Mouse (Mus musculus): ENCODE data around the gene Plekha4. TPM values are rescaled to one million over a fixed set of nuclear protein-coding genes. Genes with fewer than 3 reads are reported as not detected.
"Not testable (repeated sequence)": the region's sequence is repeated elsewhere in the genome, so short reads cannot be mapped to it uniquely, and the experiment has no call there.

Plekha4 gene
- total RNA-seq, 2 experiments from 2014 or later: 3.7 to 5.2 TPM

DNA sequence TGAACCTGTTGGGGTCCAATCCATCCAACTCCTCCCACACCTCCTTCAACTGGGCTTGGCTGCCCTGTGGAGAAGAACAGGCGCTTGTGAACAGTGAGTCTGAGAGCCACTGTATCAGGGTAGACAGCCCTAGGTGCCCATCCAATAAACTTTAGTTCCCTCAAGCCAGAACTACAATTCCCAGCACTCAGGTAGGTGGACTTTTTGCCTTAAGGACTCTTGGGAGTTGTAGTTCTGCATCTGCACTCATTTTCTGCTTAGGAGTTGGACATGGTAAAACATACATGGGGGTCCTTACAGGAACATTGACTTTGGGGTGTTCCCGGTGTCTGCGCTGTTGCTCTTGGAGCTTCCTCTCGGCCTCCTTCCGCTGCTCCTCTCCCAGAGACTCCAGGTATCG is 27.7 kb upstream of the Plekha4 start:
- DNase-seq (ENCODE audit: low spot score in 2 of 2): no peak
- intact Hi-C loops (cut with DNase I): no loop called here

DNA sequence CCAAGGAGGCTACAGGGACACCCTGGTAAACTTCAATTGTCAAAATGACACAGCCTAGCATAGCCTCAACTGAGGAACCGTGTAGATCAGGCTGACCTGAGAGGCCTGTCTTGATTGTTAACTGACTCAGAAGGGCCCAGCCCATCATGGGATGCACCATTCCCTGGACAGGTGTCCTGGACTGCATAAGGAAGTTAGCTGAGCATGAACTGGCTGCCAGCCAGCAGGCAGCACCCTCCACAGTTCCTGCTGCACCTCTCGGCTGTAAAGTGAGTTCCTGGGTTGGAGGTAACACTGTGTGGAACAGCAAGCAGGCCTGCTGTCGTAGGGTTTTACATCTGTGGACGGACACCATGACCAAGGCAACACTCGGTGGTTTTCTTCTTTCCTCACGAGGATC is 18.5 kb upstream of the Plekha4 start:
- intact Hi-C loops (cut with DNase I): no loop called here
- DNase-seq (ENCODE audit: low spot score in 2 of 2): no peak

DNA sequence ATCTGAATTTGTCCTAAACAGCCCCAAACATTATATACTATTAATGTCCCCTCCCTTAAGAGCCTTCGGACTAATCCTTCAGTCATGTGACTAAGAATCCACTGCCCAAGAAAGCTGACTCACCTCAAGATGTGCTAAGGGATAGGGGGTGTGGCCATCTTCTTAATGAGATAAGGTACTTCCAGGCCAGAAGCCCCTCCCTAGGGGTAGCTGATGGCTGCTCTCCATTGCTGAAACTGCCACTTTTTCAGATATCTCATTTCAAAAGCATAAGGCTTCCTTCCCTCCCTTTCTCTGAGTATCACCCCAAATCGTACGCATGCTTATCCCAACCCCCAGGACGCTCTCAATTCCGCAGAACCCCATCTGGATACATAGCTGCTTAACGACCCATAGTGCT is 17.6 kb upstream of the Plekha4 start:
- intact Hi-C loops (cut with DNase I): no loop called here
- no peak for DNase-seq (ENCODE audit: low spot score in 2 of 2)

DNA sequence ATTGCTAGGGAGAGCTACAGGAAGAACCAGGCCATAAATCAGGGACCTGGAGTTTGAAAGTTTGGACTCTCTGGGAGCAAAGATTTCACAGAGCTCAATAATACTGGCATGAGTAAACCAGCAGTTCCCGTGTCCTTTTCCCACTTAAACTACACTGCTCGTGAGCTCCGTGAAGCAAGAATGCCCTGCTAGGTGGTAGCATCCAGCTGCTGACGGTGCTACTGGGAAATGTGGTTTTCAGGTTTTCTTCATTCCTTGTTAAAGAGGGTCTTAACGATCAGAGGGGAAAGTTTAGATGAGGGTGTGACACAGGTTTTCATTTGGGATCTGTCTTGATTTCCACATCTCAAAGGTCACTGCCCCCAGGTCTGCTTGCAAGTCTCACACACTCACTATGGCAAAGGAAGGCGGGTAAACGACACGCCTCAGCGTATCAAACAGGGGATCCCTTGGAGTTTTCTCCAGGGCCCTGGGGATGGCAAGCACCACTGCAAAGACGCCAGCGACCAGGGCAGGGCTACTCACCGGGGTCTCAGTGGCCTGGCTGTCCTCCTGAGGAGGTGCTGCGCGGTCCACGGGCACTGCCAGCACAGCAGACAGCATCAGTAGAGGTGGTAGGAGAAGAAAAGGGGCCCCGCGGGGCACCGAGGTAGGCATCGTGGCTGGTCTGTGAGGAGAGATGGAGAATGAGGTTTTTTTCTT is 16.8 kb upstream of the Plekha4 start:
- DNase-seq (ENCODE audit: low spot score in 2 of 2): no peak
- intact Hi-C loops (cut with DNase I): no loop called here

DNA sequence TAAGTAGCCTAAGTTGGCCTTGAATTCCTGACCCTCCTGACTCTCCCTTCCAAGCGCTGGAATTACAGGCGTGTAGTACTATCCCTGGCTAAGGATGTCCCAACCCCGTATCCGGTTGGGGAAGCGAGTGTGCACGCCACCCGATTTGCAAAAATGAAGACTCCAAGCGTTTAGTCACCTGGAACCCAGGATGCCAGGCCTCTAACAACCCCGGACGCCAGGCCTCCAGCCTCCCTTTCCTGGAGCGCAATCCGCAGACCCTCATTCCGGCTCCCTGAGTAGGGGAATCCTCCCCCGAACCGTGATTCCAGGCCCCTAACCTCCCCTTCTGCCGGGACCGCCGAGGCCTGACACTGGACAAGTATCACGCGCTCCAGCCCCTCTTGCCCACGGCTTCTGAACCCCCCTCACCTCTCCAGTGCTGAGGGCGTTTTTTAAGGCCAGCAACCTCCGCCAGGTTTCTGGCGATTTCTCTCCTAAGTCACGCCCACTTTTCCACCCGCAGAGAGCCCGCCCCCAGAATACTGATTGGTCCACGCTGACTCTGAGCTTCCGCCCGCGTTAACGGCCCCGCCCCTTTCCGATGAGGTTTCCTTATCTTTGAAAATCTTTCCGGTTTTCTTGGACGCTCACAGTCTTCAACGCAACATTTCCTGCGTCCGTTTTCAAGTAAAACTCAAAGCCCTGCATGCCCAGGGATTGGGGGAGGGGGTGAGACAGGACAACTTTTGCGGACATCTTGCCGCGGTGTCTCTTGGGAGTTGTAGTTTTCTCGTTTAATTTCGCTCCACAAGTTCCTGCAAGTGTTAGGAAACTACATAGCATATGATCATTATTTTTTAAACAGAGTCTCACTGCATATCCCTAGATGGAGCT is 16.0 kb upstream of the Plekha4 start, which contains the start of gene Nucb1:
TSS of gene Nucb1 (minus strand) at position 495 of the 876 bp plus-strand sequence.
- DNase-seq (ENCODE audit: low spot score in 2 of 2): peak; percentile 86 to 90
- intact Hi-C loops (cut with DNase I): no loop called here

DNA sequence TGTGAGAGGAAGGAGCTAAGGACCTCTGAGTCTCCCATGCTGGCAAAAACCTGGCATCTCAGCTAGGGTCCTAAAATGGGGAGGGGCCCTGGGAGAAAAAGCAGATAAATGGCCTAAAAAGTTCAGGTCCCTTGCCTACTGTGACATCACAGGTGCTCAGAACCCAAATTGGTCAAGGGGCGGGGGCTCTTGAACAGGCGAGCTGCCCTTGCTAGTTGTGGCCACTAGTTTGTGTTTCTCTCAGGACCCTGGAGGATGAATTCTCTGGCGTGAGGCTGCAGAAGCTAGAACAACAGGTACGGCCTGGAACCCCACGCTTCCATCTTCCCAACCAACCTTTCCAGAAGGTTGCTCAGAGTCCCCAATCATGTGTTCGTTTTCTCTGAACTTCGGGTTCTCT is 11.7 kb upstream of the Plekha4 start:
- DNase-seq (ENCODE audit: low spot score in 2 of 2): no peak
- intact Hi-C loops (cut with DNase I): no loop called here

DNA sequence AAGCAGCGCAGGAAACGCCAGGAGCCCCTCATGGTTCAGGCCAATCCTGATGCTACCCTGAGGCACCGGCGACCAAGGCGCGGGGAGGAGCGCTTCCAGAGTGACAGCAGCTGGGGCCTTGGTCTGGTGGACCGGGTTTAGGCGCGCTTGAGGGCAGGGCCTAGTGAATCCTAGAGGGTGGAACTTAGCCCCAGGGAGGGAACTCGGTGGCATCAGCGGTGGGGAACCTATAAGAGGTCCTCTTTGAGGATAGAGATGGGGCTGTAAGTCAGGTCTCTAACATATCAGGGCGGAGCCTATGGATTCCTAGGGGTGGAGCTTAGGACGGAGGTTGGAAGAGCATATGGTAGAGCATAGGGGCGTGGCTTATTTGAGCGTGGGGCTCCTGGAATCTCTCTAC is 10.7 kb upstream of the Plekha4 start:
- no peak for DNase-seq (ENCODE audit: low spot score in 2 of 2)
- intact Hi-C loops (cut with DNase I): no loop called here

DNA sequence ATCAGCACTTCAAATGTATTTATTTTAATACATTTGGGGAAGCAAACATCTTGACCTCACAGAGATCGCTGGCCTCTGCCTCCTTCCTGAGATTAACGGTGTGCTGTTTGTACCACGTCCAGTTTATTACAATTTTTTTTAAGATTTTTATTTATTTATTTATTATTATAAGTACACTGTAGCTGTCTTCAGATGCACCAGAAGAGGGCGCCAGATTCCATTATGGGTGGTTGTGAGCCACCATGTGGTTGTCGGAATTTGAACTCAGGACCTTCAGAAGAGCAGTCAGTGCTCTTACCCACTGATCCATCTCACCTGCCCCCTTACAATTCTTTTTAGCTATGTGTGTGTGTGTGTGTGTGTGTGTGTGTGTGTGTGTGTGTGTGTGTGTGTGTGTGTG is 9.3 kb upstream of the Plekha4 start:
- intact Hi-C loops (cut with DNase I); DNase-seq (ENCODE audit: low spot score in 2 of 2): not testable (repeated sequence)

DNA sequence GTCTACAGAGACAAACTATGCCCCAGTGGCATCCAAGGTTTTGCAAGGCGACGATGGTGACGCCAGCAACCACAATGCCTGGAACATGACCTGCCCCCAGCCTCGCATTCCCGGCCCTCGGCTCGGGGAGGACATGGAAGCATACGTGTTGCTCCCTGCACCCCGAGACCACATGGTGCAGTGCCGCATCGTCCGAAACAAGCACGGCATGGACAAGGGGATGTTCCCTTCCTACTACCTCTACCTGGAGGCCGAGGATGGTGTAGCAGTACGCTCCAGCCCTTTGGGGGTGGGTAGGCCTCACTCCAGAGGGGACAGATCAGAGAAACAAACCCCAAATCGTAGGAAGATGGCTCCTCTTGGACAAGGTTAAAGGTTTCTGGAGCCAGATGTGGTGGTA is 7.5 kb upstream of the Plekha4 start:
- DNase-seq (ENCODE audit: low spot score in 2 of 2): no peak
- intact Hi-C loops (cut with DNase I): no loop called here

DNA sequence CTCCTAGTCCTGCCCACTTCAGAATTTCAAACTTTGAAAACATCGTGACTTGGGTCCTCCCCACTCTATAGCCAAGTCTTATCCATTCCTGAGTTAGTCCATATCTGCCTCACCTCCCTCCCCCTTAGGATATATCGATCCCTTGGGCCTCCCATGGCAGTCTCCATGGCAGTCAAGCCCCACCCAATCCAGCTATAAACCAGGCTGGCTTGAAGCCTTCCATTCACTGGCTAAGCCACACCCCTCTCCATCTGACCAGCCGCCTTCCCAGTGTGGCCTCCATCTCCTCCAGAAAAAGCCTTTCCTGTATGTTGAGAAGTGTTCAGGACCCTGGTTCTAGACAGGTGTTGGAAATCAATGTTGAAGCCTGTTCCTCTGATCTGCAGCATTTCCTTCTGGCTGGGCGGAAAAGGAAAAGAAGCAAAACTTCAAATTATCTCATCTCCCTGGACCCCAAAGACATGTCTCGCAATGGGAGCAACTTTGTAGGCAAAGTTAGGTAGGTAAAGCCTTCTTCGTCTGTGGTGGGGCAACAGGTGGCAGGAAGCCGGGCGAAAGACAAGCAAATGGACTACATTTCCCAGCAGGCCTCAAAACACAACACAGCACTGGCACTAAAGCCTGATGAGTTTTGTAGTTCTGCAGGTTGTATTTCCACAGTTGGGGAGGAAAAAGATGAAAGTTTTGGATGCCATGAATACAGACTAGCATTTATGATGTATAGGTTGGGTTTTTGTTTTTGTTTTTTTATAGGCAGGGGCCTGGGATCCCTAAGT is 6.6 kb upstream of the Plekha4 start:
- intact Hi-C loops (cut with DNase I): no loop called here
- DNase-seq (ENCODE audit: low spot score in 2 of 2): no peak

DNA sequence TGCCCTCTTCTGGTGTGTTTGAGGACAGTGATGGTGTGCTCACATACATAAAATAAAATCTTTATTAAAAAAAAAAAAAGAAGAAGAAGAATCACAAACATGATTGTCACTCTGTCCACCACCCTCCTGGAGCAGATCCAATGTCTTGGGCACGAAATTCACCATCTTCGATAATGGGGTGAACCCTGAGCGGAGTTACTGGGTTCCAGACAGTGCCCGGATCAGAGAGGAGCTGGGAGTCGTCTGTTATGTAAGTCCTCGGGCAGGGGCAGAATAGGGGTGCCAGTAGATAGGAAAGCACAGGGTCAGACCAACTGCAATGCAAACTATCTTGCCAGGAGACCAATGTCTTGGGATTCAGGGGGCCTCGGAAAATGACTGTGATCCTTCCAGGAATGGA is 5.5 kb upstream of the Plekha4 start:
- intact Hi-C loops (cut with DNase I): no loop called here

DNA sequence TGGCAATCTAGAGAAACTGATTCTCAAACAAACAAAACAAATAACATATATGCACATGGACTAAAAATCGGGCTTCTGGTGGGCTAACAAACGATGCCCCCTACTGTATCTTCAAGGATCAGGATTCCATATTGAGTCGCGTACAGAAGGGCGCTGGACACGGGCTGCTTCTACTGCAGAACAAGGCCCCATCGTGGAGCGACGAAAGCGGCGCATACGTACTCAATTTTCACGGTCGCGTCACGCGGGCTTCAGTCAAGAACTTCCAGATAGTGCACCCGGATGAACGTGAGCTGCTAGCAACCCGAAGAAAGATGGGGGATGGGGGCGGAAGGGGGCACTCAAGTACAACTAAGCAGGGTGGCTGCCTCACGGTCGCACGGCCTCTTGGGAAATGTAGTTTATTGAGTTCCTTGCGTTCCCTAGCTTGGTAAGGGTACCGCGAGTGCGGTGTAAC is 4.4 kb upstream of the Plekha4 start:
- DNase-seq (ENCODE audit: low spot score in 2 of 2): peak; percentile 88 to 89
- intact Hi-C loops (cut with DNase I): no loop called here

More for the DNA sequence above, 5.5 kb upstream of the Plekha4 start:
- DNase-seq (ENCODE audit: low spot score in 2 of 2): no peak

DNA sequence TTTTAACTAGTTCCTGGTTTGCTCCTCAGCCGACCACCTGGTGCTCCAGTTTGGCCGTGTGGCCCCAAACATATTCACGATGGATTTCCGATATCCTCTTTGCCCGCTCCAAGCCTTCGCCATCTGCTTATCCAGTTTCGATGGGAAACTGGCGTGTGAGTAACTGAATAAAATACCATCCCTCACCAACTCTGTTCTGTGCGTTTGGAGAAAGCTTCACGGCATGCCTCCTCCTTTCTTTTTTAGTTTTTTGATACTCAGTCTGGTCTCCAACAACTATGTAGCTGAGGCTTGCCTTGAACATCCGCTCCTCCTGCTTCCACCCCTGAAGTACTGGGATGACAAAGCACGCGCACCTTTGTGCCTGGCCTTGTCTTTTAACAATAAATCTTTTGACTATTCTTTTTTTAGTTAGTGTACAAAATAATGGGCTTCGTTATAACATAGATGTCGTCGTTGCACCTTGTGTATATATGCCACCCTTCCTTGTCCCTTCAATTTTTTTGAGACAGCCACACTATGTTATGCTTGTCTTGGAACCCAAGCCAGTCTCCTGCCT is 3.9 kb upstream of the Plekha4 start:
- no peak for DNase-seq (ENCODE audit: low spot score in 2 of 2)
- intact Hi-C loops (cut with DNase I): no loop called here

DNA sequence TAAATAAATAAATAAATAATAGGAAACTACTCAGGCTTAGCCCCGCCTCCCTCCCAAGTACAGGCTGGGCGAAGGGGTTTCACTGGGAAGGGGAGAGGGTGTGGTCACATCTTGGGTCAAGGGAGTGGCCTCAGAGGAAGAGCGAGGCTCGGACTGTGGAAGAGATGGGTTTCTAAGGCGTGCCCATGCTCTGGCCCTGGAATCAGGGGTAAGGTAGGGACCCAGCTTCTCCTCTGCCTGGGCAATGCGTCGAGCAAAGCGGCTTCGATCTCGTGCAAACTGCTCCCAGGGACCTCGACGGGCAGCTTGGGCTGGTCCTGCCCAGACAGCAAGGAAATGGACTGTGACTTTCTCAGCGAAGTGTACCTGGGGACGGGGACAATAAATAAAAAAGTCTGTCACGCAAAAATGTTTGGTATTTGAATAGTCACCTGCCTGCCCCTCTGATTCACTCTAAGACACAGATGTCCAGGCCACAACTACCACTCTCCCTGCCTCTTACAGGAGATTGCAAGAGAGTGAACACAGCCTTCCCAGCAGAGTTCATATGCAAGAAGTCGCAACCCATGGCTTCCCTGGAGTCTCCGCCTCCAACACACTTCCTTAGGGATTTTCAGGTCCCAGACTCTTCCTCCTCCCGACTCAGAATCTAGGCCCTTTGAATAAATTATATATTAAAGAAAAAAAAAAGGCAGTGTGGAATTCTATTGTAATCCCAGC is 3.0 kb upstream of the Plekha4 start:
- DNase-seq (ENCODE audit: low spot score in 2 of 2): no peak
- intact Hi-C loops (cut with DNase I): no loop called here

DNA sequence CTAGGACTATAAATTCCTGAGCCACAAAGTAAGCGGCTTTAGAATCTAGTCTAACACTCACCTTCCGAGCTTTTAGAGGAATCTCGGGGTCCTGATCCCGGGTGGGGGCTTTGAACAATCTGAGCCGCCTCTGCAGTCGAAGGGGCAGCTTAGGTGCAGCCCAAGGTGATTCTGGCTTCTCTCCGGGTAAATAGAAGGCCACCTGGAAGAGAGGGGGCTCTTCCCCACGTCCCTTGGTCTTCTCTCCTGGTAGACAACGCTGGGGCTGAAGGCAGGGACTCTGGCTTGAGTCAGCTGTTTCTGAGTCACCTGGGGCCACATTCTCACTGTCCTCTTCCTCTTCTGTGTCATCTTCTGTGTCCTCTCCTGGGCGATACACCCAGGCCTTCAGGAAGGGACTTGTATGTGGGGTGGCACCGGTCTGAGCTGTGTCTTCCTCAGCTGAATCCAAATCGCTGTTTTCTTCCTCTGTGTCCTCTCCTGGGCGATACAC is 2.4 kb upstream of the Plekha4 start:
- no peak for DNase-seq (ENCODE audit: low spot score in 2 of 2)

DNA sequence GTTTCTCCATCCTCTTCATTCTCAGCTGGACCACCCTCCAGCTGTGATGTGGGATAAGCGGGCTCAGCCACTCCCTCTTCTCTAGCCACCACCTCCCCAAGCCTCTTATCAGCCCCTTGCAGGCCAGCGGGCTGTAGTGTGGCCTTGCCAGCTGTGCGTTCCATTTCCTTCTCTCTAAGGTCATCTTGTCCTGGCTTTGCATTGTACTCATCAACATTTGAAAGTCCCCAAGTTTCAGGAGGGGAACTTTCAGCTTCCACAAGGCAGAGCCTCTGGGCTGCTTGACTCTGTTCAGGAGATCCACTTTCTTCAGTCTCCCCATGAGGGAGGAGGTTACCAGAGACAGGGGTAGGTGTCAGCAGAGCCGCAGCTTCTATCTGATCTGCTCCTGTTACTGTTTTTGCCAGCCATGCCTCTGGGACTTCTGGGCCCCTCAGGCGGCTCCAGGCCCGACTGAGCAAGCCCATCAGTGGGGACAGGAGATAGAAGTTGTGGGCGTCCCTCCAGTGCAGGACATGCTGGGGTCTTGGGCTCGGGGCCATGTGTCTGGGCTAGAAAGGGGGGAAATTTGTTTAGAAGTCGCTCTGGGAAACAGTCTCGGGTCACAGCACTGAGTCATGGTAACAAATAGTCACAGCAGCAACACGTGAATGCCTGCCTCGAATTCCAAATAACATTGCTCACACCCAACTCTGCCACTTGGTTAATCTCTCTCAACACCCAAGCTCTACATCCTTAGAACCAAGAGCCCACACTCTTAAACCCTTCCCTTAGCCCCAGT is 1.1 kb upstream of the Plekha4 start:
- intact Hi-C loops (cut with DNase I): loop anchor here (5.0 kb wide), 1 partner anchor 48 kb away; no protein-coding TSS in a partner anchor
- DNase-seq (ENCODE audit: low spot score in 2 of 2): no peak

More for the DNA sequence above, 2.4 kb upstream of the Plekha4 start:
- intact Hi-C loops (cut with DNase I): no loop called here

DNA sequence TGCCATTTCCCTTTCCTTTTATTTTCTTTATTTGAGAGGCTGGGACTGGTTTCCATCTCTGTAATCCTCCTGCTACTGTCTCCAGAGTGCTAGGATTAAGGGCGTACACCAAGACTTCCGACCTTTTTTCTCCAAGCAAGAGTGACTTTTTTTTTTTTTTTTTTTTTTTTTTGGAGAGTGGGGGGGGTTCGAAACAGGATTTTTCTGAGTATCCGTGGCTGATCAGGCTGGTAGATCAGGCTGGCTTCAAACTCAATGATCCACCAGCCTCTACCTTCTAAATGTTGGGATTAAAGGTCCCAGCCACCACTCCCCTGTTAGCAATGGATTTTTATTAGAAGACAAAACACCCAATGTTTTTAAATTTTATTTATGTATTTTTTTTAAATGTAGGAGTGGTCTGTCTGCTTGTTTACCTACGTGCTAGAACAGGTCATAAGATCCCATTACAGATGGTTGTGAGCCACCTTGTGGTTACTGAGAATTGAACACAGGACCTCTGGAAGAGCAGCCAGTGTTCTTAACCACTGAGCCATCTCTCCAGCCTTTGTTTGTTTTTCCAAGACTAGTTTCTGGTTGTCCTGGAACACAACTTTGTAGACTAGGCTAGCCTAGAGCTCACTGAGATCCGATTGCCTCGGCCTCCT is 467 bp downstream of the Plekha4 start:
- no peak for DNase-seq (ENCODE audit: low spot score in 2 of 2)
- intact Hi-C loops (cut with DNase I): loop anchor here (5.0 kb wide), 1 partner anchor 49 kb away; no protein-coding TSS in a partner anchor

DNA sequence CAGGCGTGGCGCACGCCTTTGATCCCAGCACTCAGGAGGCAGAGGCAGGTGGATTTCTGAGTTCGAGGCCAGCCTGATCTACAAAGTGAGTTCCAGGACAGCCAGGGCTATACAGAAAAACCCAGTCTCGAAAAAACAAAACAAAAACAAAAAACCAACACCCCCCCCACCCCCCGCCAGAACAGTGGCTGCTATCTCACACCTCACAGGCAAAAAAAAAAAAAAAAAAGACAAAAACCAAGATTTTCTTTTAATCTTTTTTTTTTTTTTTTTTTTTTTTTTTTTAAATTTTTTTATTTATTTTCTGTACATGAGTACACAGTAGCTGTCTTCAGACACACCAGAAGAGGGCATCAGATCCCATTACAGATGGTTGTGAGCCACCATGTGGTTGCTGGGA is 1.0 kb downstream of the Plekha4 start:
- not testable (repeated sequence) for DNase-seq (ENCODE audit: low spot score in 2 of 2)
- intact Hi-C loops (cut with DNase I): loop anchor here (5.0 kb wide), 1 partner anchor 50 kb away; no protein-coding TSS in a partner anchor
